Mouse (Mus musculus) heart, postnatal 36 days (tissue): Measurements from ENCODE around the gene Ankra2. TPM values are rescaled to one million over a fixed set of nuclear protein-coding genes. Genes with fewer than 3 reads are reported as not detected.

ENCODE experiments used
- total RNA-seq, 2 experiments: library from RNA; stranded (reverse); gene quantifications; 2 replicates each; pipeline ENCODE4 v1.2.3; 2021

The Ankra2 gene
- total RNA-seq, 2 experiments from 2014 or later = 36.4 to 39.9 TPM

Other genes with a start within 250 kb of the Ankra2 start
- 1 to 10 TPM; 4.5 to 4.9 TPM for gene Arhgef28, start 56.6 kb upstream of the Ankra2 start, total RNA-seq
- gene Utp15, start within 50 bp of the Ankra2 start, total RNA-seq = 1 to 10 TPM; 5.2 to 6.6 TPM
- gene Gm21976, start 16.8 kb downstream of the Ankra2 start, total RNA-seq = not detected
- gene Btf3, start 53.9 kb downstream of the Ankra2 start, total RNA-seq = 100 to 1,000 TPM; 212 to 214 TPM
- under 1 TPM; 0.05 to 0.08 TPM for gene Foxd1, start 91.2 kb downstream of the Ankra2 start, total RNA-seq
- gene Gm10320, start 228.9 kb downstream of the Ankra2 start, total RNA-seq = not detected